Mouse (Mus musculus) kidney, adult 2 months (tissue): ENCODE data around the gene Gdpd5. TPM values are rescaled to one million over a fixed set of nuclear protein-coding genes. Genes with fewer than 3 reads are reported as not detected.
A peak's percentile ranks its signal among the peaks of the same experiment; 100 is the strongest.
"Not testable (repeated sequence)": the region's sequence is repeated elsewhere in the genome, so short reads cannot be mapped to it uniquely, and the experiment has no call there.

Source experiments
- DNase-seq: peaks from one replicate; pipeline ENCODE4 v3.0.0; 2021
- H3K27ac ChIP-seq: fragments of 200-500 bp; 2 replicates; pipeline ENCODE4 v1.5.1; 2012; ENCODE audit warnings: low read depth, low read length, control low read depth, inconsistent platforms; ENCODE audit not compliant: insufficient read depth
- H3K27me3 ChIP-seq: fragments of 200-500 bp; replicated peaks from 2 replicates; pipeline ENCODE4 v1.6.1; 2012; ENCODE audit warnings: mild to moderate bottlenecking, moderate library complexity, low read length, inconsistent platforms; ENCODE audit not compliant: control insufficient read depth, insufficient read depth
- H3K36me3 ChIP-seq: fragments of 200-500 bp; 2 replicates; pipeline ENCODE4 v1.6.1; 2012; ENCODE audit warnings: mild to moderate bottlenecking, moderate library complexity, low read length, inconsistent platforms; ENCODE audit not compliant: control insufficient read depth, insufficient read depth
- H3K4me1 ChIP-seq: fragments of 200-500 bp; 2 replicates; pipeline ENCODE4 v1.6.1; 2011; ENCODE audit warnings: low read length; ENCODE audit not compliant: control insufficient read depth, insufficient read depth
- H3K4me3 ChIP-seq: fragments of 200-500 bp; 2 replicates; pipeline ENCODE4 v1.5.1; 2011; ENCODE audit warnings: mild to moderate bottlenecking, low read depth, low read length, control low read depth; ENCODE audit not compliant: insufficient read depth
- CTCF ChIP-seq: fragments of 200-500 bp; conservative IDR thresholded peaks from 2 replicates; pipeline ENCODE4 v1.5.1; 2011; ENCODE audit warnings: low read depth, mild to moderate bottlenecking, control low read depth, low read length, moderate library complexity, mixed read lengths; ENCODE audit not compliant: insufficient read depth, insufficient read length
- POLR2A ChIP-seq: fragments of 200-500 bp; IDR thresholded peaks from one replicate; pipeline ENCODE4 v1.6.1; 2011; ENCODE audit warnings: low read depth, low read length, control low read depth
- WGBS: fragments of 180-500 bp; shearing (Covaris S2); methylation state at CpG from one replicate; pipeline ENCODE4 v1.1.7; 2018; 5-methylcytosine and 5-hydroxymethylcytosine counted together
- polyA plus RNA-seq: library from polyadenylated mRNA; depleted of rRNA; stranded (reverse); fragments of >200 nt; gene quantifications from 2 replicates; pipeline ENCODE4 v1.2.3, GENCODE M21; 2012

Gene Gdpd5
- polyA plus RNA-seq, 1 experiment, result 10.4 TPM

DNA sequence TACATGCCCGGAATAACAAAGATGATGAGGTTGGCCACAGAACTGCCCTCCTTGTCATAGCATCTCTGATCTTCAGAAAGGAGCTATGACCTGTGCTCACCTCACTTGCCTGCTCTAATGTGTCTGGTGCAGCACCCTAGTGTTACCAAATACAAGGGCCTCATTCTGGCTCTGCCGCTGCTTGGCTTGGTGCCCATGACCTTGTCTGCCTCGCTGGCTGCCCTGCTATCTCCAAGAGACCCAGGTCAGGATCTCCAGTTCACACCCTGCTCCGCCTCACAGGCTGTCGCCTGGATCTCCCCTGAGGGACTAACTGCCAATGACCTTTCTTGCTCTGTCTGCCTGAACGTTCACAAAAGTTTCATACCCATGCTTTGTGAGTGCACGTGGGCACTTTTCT is 24.0 kb upstream of the Gdpd5 start:
- TF ChIP-seq POLR2A (no peak), CTCF (no peak)
- no peaks in the 10 kb centered on the region for H3K36me3 ChIP-seq
- DNase-seq, result peak; percentile 58
- H3K27ac ChIP-seq, result 0 out of 2 replicates have a peak overlapping the region, but pooled peaks have one; percentile 70
- no peaks in the 10 kb centered on the region for H3K27me3 ChIP-seq
- H3K4me1 ChIP-seq, result peaks cover 26% of the 10 kb centered on the region
- 24% methylated on average over 7 of the region's 7 CpGs for WGBS
- H3K4me3 ChIP-seq, result no peak overlapping the region

DNA sequence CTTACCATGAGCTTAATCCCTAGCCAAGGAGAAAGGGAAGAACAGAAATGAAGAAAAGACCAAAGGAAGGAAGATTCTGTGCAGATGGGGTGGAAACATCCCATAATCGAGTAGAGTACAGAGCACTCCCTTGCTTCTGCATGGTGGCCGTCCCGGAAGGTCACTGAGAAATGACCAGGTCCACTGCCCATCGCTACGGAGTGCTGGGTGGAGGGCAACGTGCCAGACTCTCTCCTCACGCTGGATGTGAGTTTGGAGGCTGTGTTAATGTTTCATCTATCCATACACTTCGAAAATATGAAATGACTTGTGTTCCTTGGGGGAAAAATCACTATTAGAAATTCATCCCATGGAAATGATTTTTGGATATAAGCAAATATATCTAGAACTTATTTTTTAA is 22.8 kb upstream of the Gdpd5 start:
- peak; percentile 53 for DNase-seq
- 57% methylated on average over 8 of the region's 8 CpGs for WGBS

DNA sequence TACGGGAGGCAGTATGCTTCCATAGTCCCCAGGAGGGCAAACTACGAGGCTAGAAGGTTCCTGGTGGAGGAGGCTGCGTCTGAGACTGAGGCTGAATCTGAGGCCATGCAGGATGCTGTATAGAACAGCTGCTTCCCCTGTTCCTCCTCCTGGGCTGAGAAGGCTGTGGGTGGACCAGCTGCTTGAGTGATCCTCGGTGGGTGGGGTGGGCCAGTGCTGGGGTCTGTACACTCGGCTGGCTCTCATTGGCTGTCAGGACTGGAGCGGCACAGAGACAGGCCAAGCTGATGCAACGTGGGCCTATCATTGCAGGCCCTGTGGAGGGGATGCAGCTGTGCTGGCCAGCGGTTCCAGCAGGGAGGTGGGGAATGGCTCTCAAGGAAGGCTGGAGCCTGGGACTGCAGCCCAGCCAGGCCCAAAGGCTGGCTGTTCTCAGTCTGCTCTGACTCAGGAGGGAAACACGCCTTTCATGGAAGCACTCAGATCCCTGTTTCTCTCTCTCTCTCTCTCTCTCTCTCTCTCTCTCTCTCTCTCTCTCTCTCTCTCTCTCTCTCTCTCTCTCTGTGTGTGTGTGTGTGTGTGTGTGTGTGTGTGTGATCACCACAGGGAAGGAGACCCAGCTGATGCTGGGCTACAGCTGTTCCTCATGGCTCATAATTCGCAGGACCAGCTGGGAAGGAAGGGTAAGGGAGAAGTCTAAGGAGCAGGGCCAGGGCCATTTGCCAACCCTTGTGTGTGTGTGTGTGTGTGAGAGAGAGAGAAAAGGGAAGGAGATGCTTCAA is 21.0 kb upstream of the Gdpd5 start:
- 70% methylated on average over 10 of the region's 10 CpGs for WGBS
- H3K27ac ChIP-seq, result no peak overlapping the region
- peak; percentile 82 for DNase-seq
- H3K4me1 ChIP-seq, result peaks cover 25% of the 10 kb centered on the region
- no peaks in the 10 kb centered on the region for H3K27me3 ChIP-seq
- no peak overlapping the region for H3K4me3 ChIP-seq
- H3K36me3 ChIP-seq, result no peaks in the 10 kb centered on the region
- no peak for TF ChIP-seq CTCF
- no peak for TF ChIP-seq POLR2A

More for the DNA sequence above, 22.8 kb upstream of the Gdpd5 start:
- Histone ChIP-seq H3K36me3 (no peaks in the 10 kb centered on the region), H3K27me3 (no peaks in the 10 kb centered on the region), H3K27ac (no peak overlapping the region), H3K4me1 (peaks cover 26% of the 10 kb centered on the region), H3K4me3 (no peak overlapping the region)
- TF ChIP-seq CTCF (no peak), POLR2A (no peak)

DNA sequence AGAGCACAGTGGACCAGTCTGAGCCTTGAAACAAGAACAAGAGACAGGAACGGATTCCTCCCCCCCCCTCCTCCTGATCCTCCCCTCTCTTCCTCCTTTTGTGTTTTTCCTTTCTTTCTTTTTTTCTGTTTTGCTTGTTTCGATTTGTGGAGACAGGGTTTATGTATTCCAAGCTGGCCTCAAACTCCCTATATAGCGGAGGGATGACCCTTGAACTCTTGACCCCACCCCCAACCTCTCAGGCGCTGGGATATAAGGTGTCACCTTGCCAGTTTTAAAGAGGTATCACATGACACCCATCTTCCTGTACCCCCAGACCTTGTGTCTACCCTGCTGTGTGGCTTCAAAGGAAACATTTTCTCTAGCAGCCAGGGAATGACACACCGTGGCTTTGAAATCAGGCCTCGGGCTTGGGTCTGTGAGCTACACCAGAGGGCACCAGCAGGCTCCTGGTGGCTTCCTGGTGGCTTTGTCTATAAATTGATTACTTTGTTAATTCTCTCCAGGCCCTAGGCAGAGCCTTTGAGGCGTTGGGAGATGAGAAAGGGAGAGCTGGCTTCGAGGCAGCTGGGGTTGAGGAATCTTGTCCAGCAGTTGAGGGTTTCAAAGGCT is 20.3 kb upstream of the Gdpd5 start:
- 64% methylated on average over 8 of the region's 8 CpGs for WGBS
- H3K4me1 ChIP-seq, result peaks cover 19% of the 10 kb centered on the region
- no peaks in the 10 kb centered on the region for H3K36me3 ChIP-seq
- DNase-seq, result no peak
- H3K27me3 ChIP-seq, result no peaks in the 10 kb centered on the region
- H3K27ac ChIP-seq, result no peak overlapping the region
- H3K4me3 ChIP-seq, result no peak overlapping the region
- TF ChIP-seq CTCF, result no peak
- no peak for TF ChIP-seq POLR2A

DNA sequence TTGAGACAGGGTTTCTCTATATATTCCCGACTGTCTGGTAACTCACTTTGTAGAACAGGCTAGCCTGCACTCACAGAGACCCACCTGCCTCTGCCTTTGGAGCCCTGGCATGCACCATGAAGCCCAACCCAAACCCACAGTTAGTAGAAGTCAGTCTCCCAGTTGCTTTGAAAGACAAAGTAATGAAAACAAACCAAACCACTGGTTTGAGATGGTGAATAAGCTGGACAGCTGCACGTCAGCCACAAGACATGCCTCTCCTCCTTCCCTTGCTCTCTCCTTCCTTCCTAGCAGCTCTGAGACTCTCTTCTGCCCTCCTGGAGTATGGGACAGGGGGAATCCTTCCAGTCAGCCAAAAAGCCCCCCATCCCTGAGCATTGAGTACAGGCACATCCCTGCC is 19.1 kb upstream of the Gdpd5 start:
- Histone ChIP-seq H3K4me3 (no peak overlapping the region), H3K27ac (no peak overlapping the region), H3K27me3 (no peaks in the 10 kb centered on the region), H3K4me1 (peaks cover 7% of the 10 kb centered on the region), H3K36me3 (no peaks in the 10 kb centered on the region)
- DNase-seq, result no peak
- TF ChIP-seq POLR2A (no peak), CTCF (no peak)
- WGBS, result 93% methylated on average over 2 of the region's 2 CpGs

DNA sequence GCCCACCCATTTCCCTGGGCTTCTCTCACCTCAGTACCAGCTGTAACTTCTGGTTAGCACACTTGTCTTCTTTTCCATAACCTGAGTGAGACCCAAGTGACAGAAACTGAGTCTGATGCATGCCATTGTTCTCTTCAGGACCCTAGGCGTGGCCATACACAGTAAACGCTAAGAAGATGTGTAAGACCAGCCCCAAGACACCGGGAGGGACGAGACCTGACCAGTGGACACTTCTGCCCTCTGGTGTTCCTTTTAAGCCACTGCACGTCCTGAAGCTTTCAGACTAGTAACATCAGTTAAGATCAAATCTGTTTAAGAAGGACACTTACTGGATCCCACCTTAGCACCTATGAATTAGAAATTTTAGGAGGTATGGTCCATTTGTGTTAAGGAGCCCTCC is 16.1 kb upstream of the Gdpd5 start:
- H3K27me3 ChIP-seq, result no peaks in the 10 kb centered on the region
- no peaks in the 10 kb centered on the region for H3K36me3 ChIP-seq
- no peak overlapping the region for H3K27ac ChIP-seq
- DNase-seq, result peak; percentile 85
- H3K4me1 ChIP-seq, result no peaks in the 10 kb centered on the region
- H3K4me3 ChIP-seq, result no peak overlapping the region
- WGBS, result 3% methylated on average over 5 of the region's 5 CpGs
- peak; percentile 96 for TF ChIP-seq CTCF
- TF ChIP-seq POLR2A, result no peak

DNA sequence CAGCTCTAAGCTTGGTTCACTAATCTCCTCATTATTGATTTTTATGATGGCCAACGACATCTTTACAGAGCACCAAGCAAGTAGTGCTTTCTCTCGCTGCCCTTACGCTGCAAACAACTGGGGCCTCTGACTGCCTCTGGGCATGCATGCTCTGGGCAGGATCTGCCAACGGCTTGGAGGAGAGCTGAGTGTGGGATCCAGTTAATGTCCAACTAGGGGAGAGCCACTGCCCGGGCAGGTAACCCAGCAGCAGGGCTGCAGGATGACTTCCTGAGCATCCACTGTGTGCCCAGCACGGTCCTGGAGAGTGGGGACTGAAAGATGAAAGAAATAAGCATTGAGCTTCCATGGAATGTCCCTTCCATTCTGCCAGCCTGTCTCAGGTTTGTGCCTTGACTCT is 14.5 kb upstream of the Gdpd5 start:
- Histone ChIP-seq H3K36me3 (no peaks in the 10 kb centered on the region), H3K27ac (no peak overlapping the region), H3K27me3 (no peaks in the 10 kb centered on the region), H3K4me3 (no peak overlapping the region), H3K4me1 (no peaks in the 10 kb centered on the region)
- TF ChIP-seq POLR2A, result no peak
- TF ChIP-seq CTCF, result no peak
- DNase-seq, result peak; percentile 43
- 40% methylated on average over 6 of the region's 6 CpGs for WGBS

DNA sequence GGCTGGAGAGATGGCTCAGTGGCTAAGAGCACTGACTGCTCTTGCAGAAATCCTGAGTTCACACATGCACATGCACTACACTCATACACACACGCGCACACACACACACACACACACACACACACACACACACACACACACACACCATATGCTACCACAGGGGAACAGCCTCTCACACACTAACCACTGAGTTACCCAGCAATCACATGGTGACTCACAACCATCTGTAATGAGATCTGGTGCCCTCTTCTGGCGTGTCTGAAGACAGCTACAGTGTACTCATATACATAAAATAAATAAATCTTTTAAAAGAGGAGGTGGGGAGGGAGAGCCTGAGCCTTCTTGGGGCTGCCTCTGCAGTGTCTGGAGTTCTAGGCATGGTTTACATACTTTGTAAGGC is 6.9 kb upstream of the Gdpd5 start:
- not testable (repeated sequence) for H3K27ac ChIP-seq, H3K4me3 ChIP-seq, DNase-seq, H3K36me3 ChIP-seq, H3K4me1 ChIP-seq, H3K27me3 ChIP-seq
- WGBS, result 57% methylated on average over 3 of the region's 3 CpGs
